Mouse (Mus musculus): ENCODE data around the gene Gbgt1.

DNA sequence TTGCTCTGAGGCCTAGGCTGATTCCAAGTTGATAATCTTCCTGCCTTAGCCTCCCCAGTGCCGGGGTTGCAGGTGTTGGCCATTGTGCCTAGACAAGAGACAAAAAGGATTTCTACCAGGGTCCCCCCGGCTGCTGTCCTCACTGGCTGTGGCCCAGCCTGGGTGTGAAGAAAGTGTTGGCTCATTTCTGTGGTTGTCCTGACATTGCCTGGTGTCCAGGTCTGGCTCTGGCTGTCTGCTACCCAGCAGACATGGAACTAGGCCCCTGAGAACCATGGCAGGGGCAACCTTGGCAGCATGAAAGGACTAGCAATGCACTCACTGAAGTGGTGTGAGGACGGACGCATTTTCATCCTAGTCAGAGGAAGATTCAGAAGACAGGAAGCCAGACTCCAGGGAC, 33.2 kb downstream of the Gbgt1 start:
- no peak for TF ChIP-seq CTCF (IDR thresholded peaks at IDR 0.05; ENCODE audit: insufficient read depth, low read length)
- no peak for TF ChIP-seq POLR2A (IDR thresholded peaks at IDR 0.05; ENCODE audit: borderline replicate concordance, extremely low read depth, low read depth, low read length)

Measured in lung, adult 2 months (tissue).